Mouse (Mus musculus): ENCODE data around the gene Krt80. TPM values are rescaled to one million over a fixed set of nuclear protein-coding genes. Genes with fewer than 3 reads are reported as not detected.

Gene Krt80
- polyA plus RNA-seq, 1 experiment: 10.1 TPM

GRCm38 (mm10) chr15:101303830-101304229, 66.1 kb downstream of the Krt80 start:
- no peaks in the 10 kb centered on the region for H3K36me3 ChIP-seq (ENCODE audit: control insufficient read depth, insufficient read depth)
- no peaks in the 10 kb centered on the region for H3K79me3 ChIP-seq (ENCODE audit: low read depth)
- TF ChIP-seq FOSL1 (IDR thresholded peaks at IDR 0.05; ENCODE audit: insufficient read depth, low read length, poor library complexity, severe bottlenecking) (no peak), USF1 (IDR thresholded peaks at IDR 0.05; ENCODE audit: low read depth) (no peak), CEBPB (IDR thresholded peaks at IDR 0.05; ENCODE audit: low read depth) (no peak), MYOD1 (IDR thresholded peaks at IDR 0.05; ENCODE audit: control insufficient read depth, insufficient read length, low read depth) (no peak), MYOG (IDR thresholded peaks at IDR 0.05; ENCODE audit: control insufficient read depth, extremely low read depth, insufficient read length) (no peak), CTCF (IDR thresholded peaks at IDR 0.05; ENCODE audit: control insufficient read depth, insufficient read depth, insufficient read length) (no peak), MAX (IDR thresholded peaks at IDR 0.05) (no peak)
- H3ac ChIP-seq (ENCODE audit: control insufficient read depth, insufficient read length, low read depth): no peak overlapping the region
- H3K4me3 ChIP-seq (ENCODE audit: insufficient read depth, poor library complexity, severe bottlenecking): no peak overlapping the region
- peaks cover 12% of the 10 kb centered on the region for H3K27me3 ChIP-seq (ENCODE audit: control insufficient read depth, insufficient read depth, insufficient read length)
- H3K79me2 ChIP-seq (ENCODE audit: control insufficient read depth, insufficient read depth): no peaks in the 10 kb centered on the region

- Histone ChIP-seq H3ac (ENCODE audit: control insufficient read depth, insufficient read length, low read depth) (no peak overlapping the region), H3K4me3 (ENCODE audit: insufficient read depth, poor library complexity, severe bottlenecking) (no peak overlapping the region), H3K36me3 (ENCODE audit: control insufficient read depth, insufficient read depth) (no peaks in the 10 kb centered on the region), H3K27me3 (ENCODE audit: control insufficient read depth, insufficient read depth, insufficient read length) (peaks cover 7% of the 10 kb centered on the region), H3K79me3 (ENCODE audit: low read depth) (no peaks in the 10 kb centered on the region), H3K79me2 (ENCODE audit: control insufficient read depth, insufficient read depth) (no peaks in the 10 kb centered on the region)
- TF ChIP-seq MYOG (IDR thresholded peaks at IDR 0.05; ENCODE audit: control insufficient read depth, extremely low read depth, insufficient read length): no peak
- no peak for TF ChIP-seq FOSL1 (IDR thresholded peaks at IDR 0.05; ENCODE audit: insufficient read depth, low read length, poor library complexity, severe bottlenecking)
- TF ChIP-seq MYOD1 (IDR thresholded peaks at IDR 0.05; ENCODE audit: control insufficient read depth, insufficient read length, low read depth): no peak
- no peak for TF ChIP-seq MAX (IDR thresholded peaks at IDR 0.05)
- TF ChIP-seq USF1 (IDR thresholded peaks at IDR 0.05; ENCODE audit: low read depth): no peak
- no peak for TF ChIP-seq CEBPB (IDR thresholded peaks at IDR 0.05; ENCODE audit: low read depth)
- TF ChIP-seq CTCF (IDR thresholded peaks at IDR 0.05; ENCODE audit: control insufficient read depth, insufficient read depth, insufficient read length): no peak
Observed at GRCm38 (mm10) chr15:101302201-101302600, 67.8 kb downstream of the Krt80 start.

GRCm38 (mm10) chr15:101300128-101300527, 69.8 kb downstream of the Krt80 start:
- Histone ChIP-seq H3K27me3 (ENCODE audit: control insufficient read depth, insufficient read depth, insufficient read length) (no peaks in the 10 kb centered on the region), H3K79me2 (ENCODE audit: control insufficient read depth, insufficient read depth) (no peaks in the 10 kb centered on the region), H3K4me3 (ENCODE audit: insufficient read depth, poor library complexity, severe bottlenecking) (no peak overlapping the region), H3K79me3 (ENCODE audit: low read depth) (no peaks in the 10 kb centered on the region), H3K36me3 (ENCODE audit: control insufficient read depth, insufficient read depth) (no peaks in the 10 kb centered on the region), H3ac (ENCODE audit: control insufficient read depth, insufficient read length, low read depth) (no peak overlapping the region)
- TF ChIP-seq FOSL1 (IDR thresholded peaks at IDR 0.05; ENCODE audit: insufficient read depth, low read length, poor library complexity, severe bottlenecking): no peak
- no peak for TF ChIP-seq MYOD1 (IDR thresholded peaks at IDR 0.05; ENCODE audit: control insufficient read depth, insufficient read length, low read depth)

GRCm38 (mm10) chr15:101299480-101299960, 70.4 kb downstream of the Krt80 start:
- Histone ChIP-seq H3K4me3 (ENCODE audit: insufficient read depth, poor library complexity, severe bottlenecking) (no peak overlapping the region), H3ac (ENCODE audit: control insufficient read depth, insufficient read length, low read depth) (no peak overlapping the region), H3K79me2 (ENCODE audit: control insufficient read depth, insufficient read depth) (no peaks in the 10 kb centered on the region), H3K79me3 (ENCODE audit: low read depth) (no peaks in the 10 kb centered on the region), H3K36me3 (ENCODE audit: control insufficient read depth, insufficient read depth) (no peaks in the 10 kb centered on the region), H3K27me3 (ENCODE audit: control insufficient read depth, insufficient read depth, insufficient read length) (no peaks in the 10 kb centered on the region)
- TF ChIP-seq MYOG (IDR thresholded peaks at IDR 0.05; ENCODE audit: control insufficient read depth, extremely low read depth, insufficient read length) (no peak), CTCF (IDR thresholded peaks at IDR 0.05; ENCODE audit: control insufficient read depth, insufficient read depth, insufficient read length) (no peak), USF1 (IDR thresholded peaks at IDR 0.05; ENCODE audit: low read depth) (no peak), FOSL1 (IDR thresholded peaks at IDR 0.05; ENCODE audit: insufficient read depth, low read length, poor library complexity, severe bottlenecking) (no peak), CEBPB (IDR thresholded peaks at IDR 0.05; ENCODE audit: low read depth) (no peak), MYOD1 (IDR thresholded peaks at IDR 0.05; ENCODE audit: control insufficient read depth, insufficient read length, low read depth) (no peak), MAX (IDR thresholded peaks at IDR 0.05) (no peak)

- Histone ChIP-seq H3K4me3 (ENCODE audit: insufficient read depth, poor library complexity, severe bottlenecking) (no peak overlapping the region), H3ac (ENCODE audit: control insufficient read depth, insufficient read length, low read depth) (no peak overlapping the region), H3K79me3 (ENCODE audit: low read depth) (no peaks in the 10 kb centered on the region), H3K36me3 (ENCODE audit: control insufficient read depth, insufficient read depth) (no peaks in the 10 kb centered on the region), H3K79me2 (ENCODE audit: control insufficient read depth, insufficient read depth) (no peaks in the 10 kb centered on the region), H3K27me3 (ENCODE audit: control insufficient read depth, insufficient read depth, insufficient read length) (no peaks in the 10 kb centered on the region)
- TF ChIP-seq USF1 (IDR thresholded peaks at IDR 0.05; ENCODE audit: low read depth) (no peak), CTCF (IDR thresholded peaks at IDR 0.05; ENCODE audit: control insufficient read depth, insufficient read depth, insufficient read length) (no peak), MYOG (IDR thresholded peaks at IDR 0.05; ENCODE audit: control insufficient read depth, extremely low read depth, insufficient read length) (no peak), CEBPB (IDR thresholded peaks at IDR 0.05; ENCODE audit: low read depth) (no peak), MAX (IDR thresholded peaks at IDR 0.05) (no peak), FOSL1 (IDR thresholded peaks at IDR 0.05; ENCODE audit: insufficient read depth, low read length, poor library complexity, severe bottlenecking) (no peak), MYOD1 (IDR thresholded peaks at IDR 0.05; ENCODE audit: control insufficient read depth, insufficient read length, low read depth) (no peak)
Observed at GRCm38 (mm10) chr15:101298550-101298949, 71.4 kb downstream of the Krt80 start.

- H3K4me3 ChIP-seq (ENCODE audit: insufficient read depth, poor library complexity, severe bottlenecking): no peak overlapping the region
- TF ChIP-seq MYOD1 (IDR thresholded peaks at IDR 0.05; ENCODE audit: control insufficient read depth, insufficient read length, low read depth) (no peak), MYOG (IDR thresholded peaks at IDR 0.05; ENCODE audit: control insufficient read depth, extremely low read depth, insufficient read length) (no peak), CTCF (IDR thresholded peaks at IDR 0.05; ENCODE audit: control insufficient read depth, insufficient read depth, insufficient read length) (no peak), USF1 (IDR thresholded peaks at IDR 0.05; ENCODE audit: low read depth) (no peak), FOSL1 (IDR thresholded peaks at IDR 0.05; ENCODE audit: insufficient read depth, low read length, poor library complexity, severe bottlenecking) (no peak)
Observed at GRCm38 (mm10) chr15:101297988-101298387, 72.0 kb downstream of the Krt80 start.

More at GRCm38 (mm10) chr15:101297988-101298387, 72.0 kb downstream of the Krt80 start:
- Histone ChIP-seq H3K36me3 (ENCODE audit: control insufficient read depth, insufficient read depth) (no peaks in the 10 kb centered on the region), H3ac (ENCODE audit: control insufficient read depth, insufficient read length, low read depth) (no peak overlapping the region), H3K27me3 (ENCODE audit: control insufficient read depth, insufficient read depth, insufficient read length) (no peaks in the 10 kb centered on the region), H3K79me2 (ENCODE audit: control insufficient read depth, insufficient read depth) (no peaks in the 10 kb centered on the region), H3K79me3 (ENCODE audit: low read depth) (no peaks in the 10 kb centered on the region)

Small RNA genes lying within 50 kb of the gene (microRNA-seq; reads per million reads assigned to microRNA genes)
- 7.7 reads per million, percentile 56 among the genes with 10 or more reads in this experiment for gene Mir1941 (ENCODE audit: borderline microRNAs expressed)

Other genes starting within 250 kb of the Krt80 start
- 0.05 TPM for gene Acvrl1, start 241.6 kb downstream of the Krt80 start, polyA plus RNA-seq (2012; fragmentation: generic; extraction: Trizol)
- gene Acvr1b, start 196.1 kb downstream of the Krt80 start, polyA plus RNA-seq (2012; fragmentation: generic; extraction: Trizol): 3.8 TPM
- gene Grasp, start 146.0 kb downstream of the Krt80 start, polyA plus RNA-seq (2012; fragmentation: generic; extraction: Trizol): 7.1 TPM
- gene Nr4a1, start 115.9 kb downstream of the Krt80 start, polyA plus RNA-seq (2012; fragmentation: generic; extraction: Trizol): 8.1 TPM
- gene Atg101, start 85.9 kb downstream of the Krt80 start, polyA plus RNA-seq (2012; fragmentation: generic; extraction: Trizol): 61.3 TPM
- gene 6030408B16Rik, start 77.0 kb downstream of the Krt80 start, polyA plus RNA-seq (2012; fragmentation: generic; extraction: Trizol): 0.06 TPM
- gene Krt7, start 40.9 kb upstream of the Krt80 start, polyA plus RNA-seq (2012; fragmentation: generic; extraction: Trizol): 0.04 TPM
- gene Krt87, start 68.6 kb upstream of the Krt80 start, polyA plus RNA-seq (2012; fragmentation: generic; extraction: Trizol): not detected
- gene Krt88, start 77.6 kb upstream of the Krt80 start, polyA plus RNA-seq (2012; fragmentation: generic; extraction: Trizol): not detected
- not detected for gene Krt81, start 93.6 kb upstream of the Krt80 start, polyA plus RNA-seq (2012; fragmentation: generic; extraction: Trizol)
- gene Krt86, start 103.3 kb upstream of the Krt80 start, polyA plus RNA-seq (2012; fragmentation: generic; extraction: Trizol): not detected
- gene Krt83, start 121.3 kb upstream of the Krt80 start, polyA plus RNA-seq (2012; fragmentation: generic; extraction: Trizol): not detected
- not detected for gene Gm49425, start 147.1 kb upstream of the Krt80 start, polyA plus RNA-seq (2012; fragmentation: generic; extraction: Trizol)
- not detected for gene Krt84, start 162.7 kb upstream of the Krt80 start, polyA plus RNA-seq (2012; fragmentation: generic; extraction: Trizol)
- not detected for gene Krt82, start 180.5 kb upstream of the Krt80 start, polyA plus RNA-seq (2012; fragmentation: generic; extraction: Trizol)
- gene Krt90, start 192.8 kb upstream of the Krt80 start, polyA plus RNA-seq (2012; fragmentation: generic; extraction: Trizol): not detected
- gene Krt75, start 203.7 kb upstream of the Krt80 start, polyA plus RNA-seq (2012; fragmentation: generic; extraction: Trizol): not detected

Measured in C2C12 (cell line).